Mouse (Mus musculus): ENCODE results near the gene Man1c1.
A peak's percentile ranks its signal among the peaks of the same experiment; 100 is the strongest.

Gene Man1c1

DNA sequence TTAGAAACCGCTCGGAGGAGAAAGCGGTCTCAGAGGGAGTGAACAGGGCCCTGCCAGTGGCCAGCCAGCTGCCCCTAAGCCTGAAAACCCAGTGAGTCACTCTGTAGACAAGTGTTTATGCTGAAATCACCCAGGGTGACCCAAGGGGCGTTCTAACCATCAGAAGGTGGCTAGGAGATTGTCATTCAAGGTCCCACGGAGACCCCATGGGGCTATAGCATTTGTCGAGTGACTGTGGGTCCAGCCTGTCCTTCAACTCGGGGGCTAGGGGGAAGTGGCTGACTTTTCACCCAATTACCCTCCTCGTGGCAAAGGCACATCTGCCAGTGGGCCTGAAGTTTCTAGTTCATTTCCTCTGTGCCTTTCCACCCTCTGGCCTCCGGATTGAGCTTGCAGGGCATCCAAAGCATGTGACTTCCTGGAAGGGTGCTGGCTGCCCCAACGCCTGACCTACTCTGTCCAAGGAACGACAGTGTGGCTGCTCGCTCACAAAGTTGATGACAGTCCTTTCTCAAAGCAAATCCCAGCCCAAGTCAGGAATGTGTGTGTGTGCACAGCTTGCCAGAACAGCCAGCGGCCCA, 71.9 kb downstream of the Man1c1 start:
- peak; percentile 74 to 86 for DNase-seq

DNA sequence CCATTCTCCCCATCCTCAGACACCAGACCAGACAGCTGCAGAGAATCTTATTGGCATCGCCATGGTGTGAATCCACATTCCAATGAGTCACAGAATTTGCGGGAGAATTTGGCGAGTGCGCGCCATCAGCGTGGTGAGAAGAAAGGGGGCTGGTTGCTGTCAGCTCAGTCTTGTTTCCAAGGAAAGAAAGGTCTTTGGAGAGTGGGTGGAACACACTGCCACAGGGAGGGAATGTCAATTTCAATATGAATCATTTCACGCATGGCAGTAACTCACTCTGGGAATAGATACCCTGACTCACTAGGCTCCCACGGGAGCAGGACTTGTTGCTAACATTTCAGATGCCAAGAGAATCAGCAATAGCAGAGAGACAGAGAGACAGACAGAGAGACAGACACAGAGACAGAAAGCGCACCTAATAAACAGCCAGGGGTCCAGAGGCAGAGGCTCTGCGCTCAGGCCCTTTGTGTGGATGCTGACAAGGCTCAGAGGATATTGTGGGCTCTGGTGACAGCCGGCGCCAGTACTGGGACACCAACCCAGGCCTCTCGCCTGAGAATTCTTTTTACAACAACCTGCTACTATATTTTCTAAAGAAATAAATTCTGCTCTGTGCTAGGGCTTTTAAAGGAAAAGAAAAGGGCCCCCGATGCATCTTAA, 72.5 kb downstream of the Man1c1 start:
- no peak for DNase-seq

DNA sequence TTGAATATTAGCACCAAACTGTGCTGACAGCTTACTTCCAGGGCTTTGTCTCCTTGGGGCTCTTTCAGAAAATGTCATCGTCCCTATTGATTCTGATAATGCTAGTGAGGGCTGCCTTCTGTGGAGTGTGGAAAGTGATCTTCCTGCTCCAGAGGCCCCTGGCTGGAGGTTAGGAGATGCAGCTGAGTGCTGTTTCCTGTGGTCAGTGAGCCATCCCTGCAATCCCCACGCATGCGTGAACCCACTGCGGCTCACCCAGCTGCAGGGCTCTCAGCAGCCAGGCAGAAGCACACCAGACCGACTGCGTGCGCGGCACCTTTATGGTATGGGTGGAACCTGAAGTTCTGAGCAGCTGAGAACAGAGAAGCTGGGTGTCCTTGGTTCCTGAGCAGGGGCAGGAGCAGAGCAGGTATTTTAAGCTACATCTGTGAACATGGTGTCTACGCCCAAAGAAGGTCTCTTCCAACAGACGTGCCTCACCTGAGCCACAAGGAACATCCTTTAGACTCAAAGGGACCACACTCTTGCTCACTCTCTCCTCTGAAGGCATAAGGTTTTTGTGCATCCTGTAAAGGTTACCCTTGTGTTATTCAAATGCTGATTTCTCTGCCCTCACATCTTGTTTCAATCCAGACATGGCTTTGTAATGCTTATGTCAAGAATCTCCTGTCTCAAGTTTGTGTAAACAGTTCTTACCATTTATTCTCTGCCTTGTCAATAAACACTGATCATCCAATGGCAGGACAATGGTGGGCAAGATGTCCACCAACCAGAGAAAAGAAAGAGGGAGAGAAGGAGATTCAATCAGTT, 75.3 kb downstream of the Man1c1 start:
- peak; percentile 56 to 61 for DNase-seq

DNA sequence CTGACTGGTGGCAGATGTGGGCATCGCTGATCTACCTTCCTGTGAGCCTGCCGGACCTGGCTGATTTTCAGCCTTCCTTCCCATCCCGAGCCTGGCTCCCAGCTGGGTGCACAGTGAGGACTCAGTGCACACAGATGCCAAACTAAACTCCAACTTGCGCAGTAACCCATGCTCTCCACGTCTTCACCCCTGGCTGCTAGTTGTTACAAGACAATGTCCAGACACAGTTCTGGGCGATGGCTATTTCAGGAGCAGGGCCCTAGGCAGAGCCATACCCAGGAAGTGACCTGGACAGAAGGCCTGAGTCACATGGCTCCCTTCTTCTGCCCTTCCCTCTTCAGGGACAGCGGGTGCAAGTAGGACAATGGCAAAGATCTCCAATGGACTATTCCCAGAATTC, 76.0 kb downstream of the Man1c1 start:
- no peak for DNase-seq

DNA sequence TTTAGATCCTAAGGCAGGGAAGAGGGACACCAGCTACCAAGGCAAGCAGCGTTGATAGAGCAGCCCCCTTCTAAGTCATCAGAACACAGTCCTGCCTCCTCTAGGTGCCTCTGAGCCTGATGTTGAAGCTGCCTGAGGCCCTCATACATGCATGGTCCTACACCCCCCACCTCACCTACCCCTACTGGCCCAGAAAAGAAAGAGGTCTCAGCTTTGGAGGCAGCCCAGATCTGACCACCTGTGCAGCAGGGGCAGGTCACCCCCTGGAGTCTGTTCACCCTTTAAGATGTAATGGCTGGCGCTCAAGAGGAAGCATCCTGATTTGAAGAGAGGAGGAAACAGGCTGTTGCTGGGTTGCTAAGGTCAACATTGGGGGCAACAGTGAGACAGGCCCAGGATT, 77.2 kb downstream of the Man1c1 start:
- no peak for DNase-seq

DNA sequence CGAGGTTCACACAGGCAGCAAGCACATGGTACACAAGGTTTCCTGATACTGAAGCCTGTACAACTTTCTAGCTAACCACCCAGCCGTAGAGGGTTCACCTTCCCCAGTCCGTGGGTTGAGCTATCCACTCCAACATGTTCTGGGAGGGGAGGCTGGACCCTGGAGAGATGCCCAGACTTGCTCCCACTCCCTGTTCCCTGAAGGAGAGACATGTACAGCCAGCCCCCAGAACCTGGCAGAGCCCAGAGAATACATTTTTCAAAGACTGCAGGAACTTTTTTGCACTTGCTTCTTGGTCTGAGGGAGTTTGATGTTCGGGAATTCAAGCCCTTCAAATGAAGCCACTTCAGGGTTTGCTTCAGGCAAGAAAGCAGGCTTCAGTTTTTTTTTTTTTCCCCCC, 77.7 kb downstream of the Man1c1 start:
- DNase-seq: no peak

DNA sequence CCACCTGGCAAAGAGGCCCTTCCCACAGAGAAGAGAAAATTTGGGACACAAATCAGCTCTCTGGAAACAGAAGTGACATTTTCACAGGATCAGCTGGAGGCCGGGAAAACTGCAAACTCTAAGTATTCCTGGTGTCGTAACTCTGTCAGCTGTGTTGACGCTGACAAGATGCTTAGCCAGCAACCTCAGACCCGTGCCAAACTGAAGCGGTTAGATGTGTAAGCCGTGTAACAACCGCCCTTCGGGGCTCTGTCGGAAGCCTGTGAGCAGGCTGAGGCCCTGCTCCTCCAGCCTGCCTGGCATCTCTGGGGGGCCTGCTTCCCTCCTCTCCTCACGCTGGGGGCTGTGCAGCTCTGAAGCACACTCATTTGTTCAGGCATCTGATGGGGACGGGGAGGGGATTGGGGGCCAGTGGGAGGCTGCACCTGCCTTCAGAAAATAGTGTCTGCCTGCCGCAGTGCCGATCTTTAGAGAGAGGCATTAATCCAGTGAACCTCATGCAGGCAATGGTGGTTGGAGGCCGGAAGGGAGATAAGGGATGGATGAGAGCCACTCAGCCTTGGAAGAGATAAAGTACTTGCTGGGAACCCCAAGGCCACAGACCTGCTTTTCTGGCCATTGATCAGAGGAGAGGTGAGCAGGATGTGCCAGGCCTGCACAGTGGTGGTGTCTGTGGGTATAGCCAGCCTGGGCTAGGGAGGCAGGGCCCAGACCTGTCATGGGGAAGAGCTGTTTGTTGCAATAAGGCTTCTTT, 79.8 kb downstream of the Man1c1 start:
- DNase-seq: peak; percentile 49 to 54

DNA sequence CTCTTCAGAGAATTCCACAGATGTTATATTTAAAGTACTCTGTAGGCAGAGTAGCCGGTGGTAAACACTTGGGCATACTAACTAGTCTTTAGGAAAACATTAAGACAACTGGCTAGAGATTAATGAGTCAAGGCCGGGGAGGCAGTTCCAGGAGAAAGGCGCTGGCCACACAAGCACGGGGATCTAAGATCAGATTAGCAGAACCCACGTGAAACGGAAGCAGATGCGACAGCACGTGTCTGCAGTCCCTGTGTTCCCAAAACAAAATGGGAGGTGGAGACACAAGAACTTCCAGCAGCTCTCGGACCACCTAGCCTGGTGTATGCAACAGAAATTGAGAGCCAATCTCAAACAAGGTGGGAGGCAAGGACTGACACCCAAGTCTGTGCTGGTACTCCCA, 82.4 kb downstream of the Man1c1 start:
- DNase-seq: no peak

DNA sequence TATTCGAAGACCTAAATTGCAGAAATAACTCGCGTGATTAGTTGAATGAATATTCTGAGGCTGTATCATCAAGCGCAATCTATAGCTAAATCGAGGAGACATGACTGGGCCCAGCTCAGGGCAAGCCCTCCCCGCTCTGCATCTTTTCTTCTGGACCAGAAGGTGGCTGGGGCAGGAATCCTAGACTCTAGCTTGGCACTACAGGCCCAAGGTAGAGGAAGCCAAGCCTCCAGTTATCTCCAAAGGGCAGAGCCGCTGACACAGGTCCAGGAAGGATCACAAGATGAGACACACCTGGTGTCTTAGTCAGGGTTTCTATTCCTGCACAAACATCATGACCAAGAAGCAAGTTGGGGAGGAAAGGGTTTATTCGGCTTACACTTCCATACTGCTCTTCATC, 83.8 kb downstream of the Man1c1 start:
- DNase-seq: no peak

DNA sequence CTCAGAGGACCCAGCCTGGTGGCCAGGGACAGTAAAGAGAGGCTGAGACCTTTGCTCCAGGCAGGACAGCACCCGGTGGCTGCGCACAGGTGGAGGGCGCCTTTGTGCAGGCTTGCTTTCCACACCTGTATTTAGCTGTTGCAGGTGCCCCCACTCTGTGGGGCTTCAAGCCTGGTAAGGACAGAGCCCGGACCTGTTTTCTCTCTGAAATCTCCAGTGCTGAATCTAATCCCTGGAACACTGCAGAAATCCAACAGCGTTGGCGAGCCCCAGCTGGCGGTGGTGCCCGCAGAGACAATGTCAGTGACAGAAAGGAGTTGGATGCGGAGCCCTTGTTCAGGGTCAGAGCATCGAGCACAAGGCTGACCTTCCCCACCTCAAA, 84.6 kb downstream of the Man1c1 start:
- DNase-seq: no peak

DNA sequence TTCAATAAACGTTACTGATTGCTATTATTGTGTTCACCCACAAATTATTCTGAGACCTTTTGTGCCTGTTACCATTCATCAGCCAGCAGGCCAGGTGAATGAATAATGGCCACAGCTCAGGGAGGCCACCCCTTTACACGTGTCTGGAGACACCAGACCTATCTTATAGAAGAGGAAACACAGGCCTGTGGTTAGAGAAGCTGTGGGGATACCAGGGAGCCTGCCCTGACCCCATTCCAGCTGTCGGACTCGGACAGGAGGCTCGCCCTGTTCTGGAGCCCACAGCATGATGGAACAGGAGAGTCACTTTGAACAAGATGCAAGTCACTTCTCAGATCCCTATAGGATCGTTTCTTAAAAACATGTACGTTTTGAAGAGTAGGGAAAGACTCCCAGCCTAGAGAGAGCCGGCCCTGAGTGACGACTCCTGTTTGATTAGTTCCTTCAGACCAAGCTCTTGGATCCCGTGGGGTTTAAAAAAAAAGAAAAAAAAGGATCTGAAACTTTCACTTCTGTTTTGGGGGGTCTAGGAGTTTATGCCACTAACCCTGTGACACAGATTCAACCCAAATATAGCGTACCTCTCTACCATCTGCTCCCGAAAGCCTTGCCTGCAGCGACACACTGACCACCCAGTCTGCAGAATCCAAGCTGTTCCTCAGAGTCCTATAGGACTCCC, 85.1 kb downstream of the Man1c1 start:
- DNase-seq: no peak

DNA sequence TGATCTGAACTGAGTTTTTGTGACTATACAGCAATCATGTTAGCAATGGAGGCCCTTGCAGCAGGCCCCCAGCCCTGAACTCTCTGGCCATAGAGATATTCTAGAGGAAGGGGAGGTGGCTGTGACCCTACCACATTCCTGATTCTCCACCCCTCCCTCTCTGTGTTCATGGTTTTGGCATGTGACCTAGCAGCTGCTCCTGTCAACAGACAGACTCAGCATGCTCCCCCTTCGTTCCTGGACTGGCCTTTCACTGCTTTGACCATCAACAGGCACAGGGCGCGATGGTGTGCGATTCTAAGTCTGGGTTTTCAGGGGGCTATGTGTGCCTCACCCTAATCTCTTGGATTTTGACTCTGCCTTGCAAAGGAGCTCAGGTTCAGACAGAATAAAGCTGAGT, 86.3 kb downstream of the Man1c1 start:
- DNase-seq: no peak

DNA sequence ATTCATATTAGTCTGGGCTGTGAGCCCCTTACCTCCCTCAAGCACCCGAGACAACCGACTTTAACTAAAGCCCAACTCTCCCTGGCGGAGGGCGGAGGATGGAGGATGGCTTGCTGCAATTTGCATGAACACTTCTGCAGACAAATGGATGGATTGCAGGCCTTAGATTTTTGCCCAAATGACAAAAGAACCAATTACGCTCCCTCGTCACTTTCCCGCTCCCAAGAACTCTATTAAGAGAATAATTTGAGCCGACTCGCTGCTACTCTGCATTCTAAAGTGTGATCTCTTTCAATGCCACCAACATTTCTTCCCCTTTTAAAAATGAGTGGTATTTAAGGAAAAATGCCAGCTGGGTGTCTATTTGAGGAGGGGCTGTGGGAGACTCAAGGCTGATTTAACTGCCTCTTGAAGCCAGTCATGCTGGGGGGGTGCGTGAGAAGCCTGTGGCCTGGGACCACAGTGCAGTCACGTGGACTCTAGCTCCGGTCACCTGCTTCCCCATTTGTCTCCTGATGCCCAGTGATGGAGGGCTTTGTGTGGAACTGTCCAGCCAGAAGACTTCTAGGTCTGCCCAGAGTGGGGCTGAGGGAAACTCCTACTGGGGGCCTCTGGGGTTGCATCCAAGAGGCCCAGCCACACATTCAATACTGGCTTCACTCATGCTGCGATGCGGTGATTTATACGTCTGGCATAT, 88.0 kb downstream of the Man1c1 start:
- no peak for DNase-seq

DNA sequence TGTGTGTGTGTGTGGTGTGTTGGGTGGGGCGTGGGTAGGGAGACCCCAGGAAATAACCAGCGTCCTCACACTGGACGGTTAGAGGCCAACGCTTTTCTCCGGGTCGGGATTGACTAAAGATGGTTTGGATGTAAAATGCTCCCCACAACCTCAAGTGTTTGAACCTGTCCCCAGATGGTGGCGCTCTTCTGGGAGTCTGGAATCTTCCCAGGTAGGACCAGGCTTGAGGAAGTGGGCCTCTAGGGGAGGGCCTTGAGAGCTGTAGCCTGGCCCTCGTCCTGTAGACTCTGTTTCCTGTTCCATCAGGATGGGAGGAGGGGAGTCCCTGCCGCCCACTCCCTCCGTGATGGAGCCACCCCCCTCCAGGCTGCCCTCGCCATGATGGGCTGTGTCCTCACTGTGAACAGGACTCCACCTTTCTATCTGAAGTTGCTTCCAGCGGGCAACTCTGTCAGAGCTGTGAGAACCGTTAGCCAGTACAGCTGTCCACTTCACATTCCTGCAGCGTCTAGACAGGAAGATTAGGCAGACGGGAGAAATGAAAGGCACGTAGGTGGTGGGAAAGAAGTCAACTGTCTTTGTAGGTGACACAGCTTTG, 91.9 kb downstream of the Man1c1 start:
- peak in 1 of 2 experiments; percentile 36 for DNase-seq

DNA sequence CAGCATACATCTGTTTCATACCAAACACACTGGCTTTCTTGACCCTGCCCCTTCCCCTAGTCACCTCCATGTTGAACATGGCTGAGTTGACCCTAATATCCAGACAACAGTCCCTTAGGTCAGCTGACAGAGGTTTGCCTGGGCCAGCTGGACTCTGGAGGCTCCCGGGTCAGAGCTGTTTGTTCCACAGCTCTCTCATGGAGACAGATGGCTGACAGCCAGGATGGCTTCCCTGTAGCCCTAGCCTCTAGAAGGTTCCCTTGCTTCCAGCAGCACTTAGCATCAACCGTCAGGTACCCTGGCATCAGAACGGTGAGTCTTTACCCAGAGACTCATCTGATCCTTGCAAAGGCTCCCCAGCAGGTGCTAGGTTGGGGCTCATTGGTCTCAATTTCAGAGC, 93.5 kb downstream of the Man1c1 start:
- DNase-seq: peak in 1 of 2 experiments; percentile 44

DNA sequence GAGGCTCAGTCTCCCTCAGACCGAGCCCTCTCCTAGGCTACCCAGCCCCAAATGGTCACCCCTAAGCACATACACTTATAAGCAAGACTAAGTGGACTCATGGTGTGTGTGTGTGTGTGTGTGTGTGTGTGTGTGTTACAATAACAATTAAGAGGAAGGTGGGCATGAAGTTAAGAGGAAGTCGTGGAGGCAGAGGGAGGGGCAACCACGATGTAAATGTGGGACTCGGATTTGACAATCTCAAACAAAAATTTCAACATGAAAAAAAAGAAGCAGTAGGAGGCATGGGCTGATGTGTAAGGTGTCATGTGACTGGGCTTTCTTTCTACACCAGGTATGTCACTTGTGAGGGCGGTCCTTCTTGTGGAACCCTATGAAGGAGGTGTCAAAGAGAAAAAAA, 96.4 kb downstream of the Man1c1 start:
- DNase-seq: no peak

DNA sequence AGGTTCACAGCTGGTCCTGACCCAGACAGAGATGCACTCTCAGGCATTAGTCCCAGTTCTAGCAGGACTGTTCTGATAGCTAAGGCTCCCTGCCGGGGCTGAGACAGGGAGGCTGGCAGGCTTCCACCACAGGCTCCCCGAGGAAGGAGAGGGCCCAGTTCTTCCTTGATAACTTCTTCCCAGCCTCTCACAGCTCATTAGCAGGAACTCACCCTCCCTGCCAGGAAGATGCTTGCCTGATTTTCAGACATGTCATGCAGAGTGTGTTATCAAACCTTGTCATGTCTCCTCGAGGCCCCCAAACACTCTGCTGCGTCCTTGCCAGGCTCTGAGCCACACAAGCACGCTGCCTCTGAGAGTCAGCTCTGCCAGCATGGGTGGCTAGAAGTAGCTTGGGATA, 98.0 kb downstream of the Man1c1 start:
- peak; percentile 32 to 55 for DNase-seq

DNA sequence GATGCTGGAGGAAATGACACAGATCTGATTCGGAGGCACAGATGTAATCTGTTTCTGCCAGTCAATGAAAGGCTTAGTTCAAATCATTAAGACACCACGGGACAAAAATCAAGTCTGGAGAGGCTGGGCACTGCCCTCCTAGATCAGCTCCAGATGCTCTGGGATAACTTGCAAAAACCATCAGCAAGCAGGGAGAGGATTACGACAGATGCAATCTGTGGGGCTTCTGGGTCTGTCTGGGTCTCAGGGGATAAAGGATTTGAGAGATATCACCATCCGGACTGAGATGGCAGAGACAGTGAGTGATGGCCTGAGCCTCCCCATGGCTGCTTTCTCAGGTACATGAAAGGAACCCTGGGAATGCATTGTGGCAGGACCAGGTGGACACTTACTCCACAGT, 99.6 kb downstream of the Man1c1 start:
- no peak for DNase-seq

DNA sequence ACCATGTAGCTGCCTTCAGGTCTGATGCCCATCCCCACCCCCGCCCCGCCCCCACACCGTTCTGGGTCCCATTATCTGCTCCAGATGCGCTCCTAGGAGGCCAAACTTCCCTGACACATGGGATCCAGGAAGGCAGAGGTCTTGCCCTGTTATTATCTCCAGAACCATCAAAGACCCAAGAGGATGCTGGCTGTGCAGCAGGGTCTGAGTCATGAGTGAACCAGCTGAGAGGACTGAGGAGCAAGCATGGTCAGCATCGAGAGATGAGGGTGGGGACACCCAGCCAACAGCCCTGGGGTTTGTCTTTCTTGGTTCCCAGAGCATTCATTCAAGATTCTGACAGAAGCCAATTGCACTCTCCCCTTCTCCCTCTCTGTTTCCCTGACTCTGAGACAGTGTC, 100.5 kb downstream of the Man1c1 start:
- peak in 1 of 2 experiments; percentile 36 for DNase-seq

DNA sequence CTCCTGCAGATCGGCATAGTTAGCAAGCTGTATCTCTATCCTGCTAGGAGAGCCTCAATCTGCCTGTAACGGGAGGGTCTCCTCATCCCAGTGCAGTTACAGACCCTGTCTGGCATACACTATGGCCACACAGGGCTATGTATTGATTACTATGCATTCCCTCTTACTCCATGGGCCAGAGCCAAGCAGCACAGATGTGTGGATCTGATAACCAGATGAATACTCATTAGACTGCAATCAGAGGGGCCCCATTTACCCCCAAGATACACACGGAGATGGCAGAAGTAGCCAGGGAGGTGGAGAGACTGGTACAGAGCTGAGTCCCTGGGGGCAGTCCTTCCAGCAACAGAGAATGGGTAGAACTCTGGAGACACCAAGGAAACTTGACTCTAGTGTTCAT, 101.5 kb downstream of the Man1c1 start:
- DNase-seq: no peak

DNA sequence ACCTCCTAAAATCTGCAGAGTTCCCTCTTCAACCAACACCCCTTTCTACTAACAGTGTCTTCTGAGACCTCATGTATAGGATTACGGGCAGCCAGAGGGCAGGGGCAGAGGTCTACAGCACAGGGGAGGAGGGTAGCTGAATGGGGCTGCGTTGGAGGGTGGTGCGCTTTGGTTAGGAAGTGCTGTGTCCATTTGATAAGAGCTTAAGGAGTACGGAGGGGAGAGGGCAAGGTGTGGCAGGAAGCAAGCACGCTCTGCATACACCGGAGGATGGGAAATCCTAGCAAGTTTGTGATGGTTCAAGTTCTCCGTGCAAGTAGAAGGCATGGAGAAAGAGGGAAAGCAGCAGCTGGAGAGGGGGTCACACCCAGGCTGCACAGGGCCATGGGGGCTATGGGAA, 102.1 kb downstream of the Man1c1 start:
- DNase-seq: peak in 1 of 2 experiments; percentile 40

DNA sequence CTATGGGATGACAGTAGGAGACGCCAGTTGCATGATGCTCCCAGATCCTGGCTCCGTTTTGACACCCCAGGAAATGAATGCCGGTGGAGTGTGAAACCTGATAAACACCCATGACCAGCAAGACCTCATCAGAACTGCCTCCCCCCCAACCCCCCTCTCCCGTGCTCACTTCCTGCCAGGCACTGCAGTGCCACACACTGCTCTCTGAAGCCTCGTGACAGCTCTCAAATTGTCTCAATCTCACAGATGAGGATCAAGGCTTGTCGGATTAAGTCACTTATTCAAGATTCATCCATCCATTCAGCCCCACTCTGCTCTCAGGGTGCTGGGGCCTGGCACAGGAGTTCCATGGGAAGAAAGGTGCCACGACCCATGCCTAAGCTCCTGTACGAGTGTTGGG, 102.7 kb downstream of the Man1c1 start:
- peak; percentile 30 to 43 for DNase-seq
